Mouse (Mus musculus) spleen, adult 2 months (tissue): ENCODE measurements at regions not wholly inside any gene's neighbourhood (a gene's known extent, or its start where the extent isn't known, plus 50 kb on each side); places are given as distances from the start of the nearest gene placed in this dataset.

Experiments
- CTCF ChIP-seq: fragments of 200-500 bp; IDR thresholded peaks from 2 replicates; pipeline ENCODE4 v1.5.1; 2011; ENCODE audit warnings: mild to moderate bottlenecking, inconsistent platforms; ENCODE audit not compliant: insufficient read depth, insufficient read length, insufficient replicate concordance; ENCODE audit errors: extremely low read depth
- POLR2A ChIP-seq: fragments of 200-500 bp; IDR thresholded peaks from 2 replicates; pipeline ENCODE4 v1.6.1; 2011; ENCODE audit warnings: low read depth, low read length, inconsistent platforms

DNA sequence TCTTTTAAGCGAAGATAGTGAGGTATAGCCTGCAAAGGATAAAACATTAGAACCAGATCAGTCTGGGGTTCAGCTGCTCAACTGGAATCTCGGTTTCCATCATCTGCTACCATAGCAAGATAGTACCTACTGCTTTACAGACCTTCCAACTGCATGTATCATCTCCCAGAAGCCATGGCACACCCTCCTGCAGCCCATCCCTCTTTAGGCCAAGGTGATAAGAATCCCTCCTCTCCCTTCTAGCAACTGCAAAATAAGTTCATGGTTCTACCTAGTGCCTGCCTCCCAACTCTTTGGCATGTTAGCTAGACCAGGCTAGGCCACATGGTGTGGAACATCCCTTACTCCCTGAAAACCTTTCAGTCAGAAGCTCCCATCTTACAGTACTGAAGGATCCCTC lies 52.4 kb upstream of the Picalm start:
- TF ChIP-seq CTCF (no peak), POLR2A (no peak)
